ENCODE assay signal across 23 mouse cellular contexts in the genomic region with DNA sequence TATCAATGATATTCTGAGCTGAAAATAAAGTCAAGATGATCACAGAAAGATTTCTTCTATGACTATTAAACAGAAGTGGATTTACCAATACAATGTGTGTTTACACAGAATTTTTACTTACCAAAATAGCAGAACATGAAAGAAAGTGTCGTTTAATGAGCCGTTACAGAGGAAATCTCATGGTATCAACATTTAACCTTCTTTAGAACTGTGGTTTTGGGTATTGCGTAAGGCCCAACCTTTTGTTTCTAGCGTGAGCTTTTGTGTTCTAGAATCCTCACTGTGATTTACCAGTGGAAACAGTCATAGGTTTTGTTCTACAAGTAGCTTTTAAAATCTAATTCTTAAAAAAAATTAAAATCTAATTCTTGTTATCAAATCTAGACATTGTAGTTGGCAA.
DNase-seq lines count a peak whose midpoint lies in the region; ATAC-seq lines count a peak whose summit lies in the region.
"Had no signal": no experiment of that assay in that cellular context is flagged by ENCODE, and none has a peak within 500 bp of the region (broad histone marks: within the 10 kb centered on the region; RNA-seq: fewer than 3 reads in every experiment).

No protein-coding gene starts in this region.

- no peaks in the 10 kb centered on the region for H3K27me3 ChIP-seq in liver, embryonic 12.5 days (replicated peaks)
- H3K27me3 ChIP-seq: embryonic facial prominence, embryonic 13.5 days; embryonic facial prominence, embryonic 15.5 days; forebrain, embryonic 12.5 days had no signal

- H3K9ac ChIP-seq in liver, embryonic 12.5 days: no peak overlapping the region
- H3K9ac ChIP-seq: embryonic facial prominence, embryonic 13.5 days; embryonic facial prominence, embryonic 15.5 days; forebrain, embryonic 12.5 days had no signal

- WGBS in liver, embryonic 12.5 days (ENCODE audit: insufficient replicate concordance): 54% methylated on average over 4 of the region's 4 CpGs

- H3K36me3 ChIP-seq in liver, embryonic 12.5 days: no peaks in the 10 kb centered on the region
- H3K36me3 ChIP-seq: embryonic facial prominence, embryonic 13.5 days; embryonic facial prominence, embryonic 15.5 days; forebrain, embryonic 10.5 days; forebrain, embryonic 12.5 days had no signal

- H3K9me3 ChIP-seq in liver, embryonic 12.5 days (replicated peaks): no peaks in the 10 kb centered on the region
- H3K9me3 ChIP-seq: embryonic facial prominence, embryonic 13.5 days; embryonic facial prominence, embryonic 15.5 days; forebrain, embryonic 10.5 days; forebrain, embryonic 12.5 days had no signal

- H3K4me3 ChIP-seq in liver, embryonic 12.5 days: no peak overlapping the region
- H3K4me3 ChIP-seq: embryonic facial prominence, embryonic 13.5 days; embryonic facial prominence, embryonic 15.5 days; erythroblast, embryonic 14.5 days; forebrain, embryonic 10.5 days; forebrain, embryonic 12.5 days had no signal

- H3K27ac ChIP-seq in liver, embryonic 12.5 days: no peak overlapping the region
- H3K27ac ChIP-seq: embryonic facial prominence, embryonic 13.5 days; embryonic facial prominence, embryonic 15.5 days; forebrain, embryonic 10.5 days; forebrain, embryonic 12.5 days had no signal

- no peak overlapping the region for H3K4me2 ChIP-seq in liver, embryonic 12.5 days
- H3K4me2 ChIP-seq: embryonic facial prominence, embryonic 13.5 days; embryonic facial prominence, embryonic 15.5 days; forebrain, embryonic 12.5 days had no signal

- no peaks in the 10 kb centered on the region for H3K4me1 ChIP-seq in liver, embryonic 12.5 days
- H3K4me1 ChIP-seq: embryonic facial prominence, embryonic 13.5 days; embryonic facial prominence, embryonic 15.5 days; forebrain, embryonic 10.5 days; forebrain, embryonic 12.5 days had no signal

- 0 out of 2 replicates have a peak, but pooled peaks have one; percentile 39 for ATAC-seq in common myeloid progenitor, adult 5-6 weeks (replicated peaks; ENCODE audit: low read depth, poor library complexity, severe bottlenecking)
- ATAC-seq in megakaryocyte progenitor cell, adult 5-6 weeks (replicated peaks; ENCODE audit: poor library complexity): peak; percentile 50
- ATAC-seq in liver, embryonic 12.5 days: no peak
- ATAC-seq: forebrain, embryonic 14.5 days; forebrain, embryonic 16.5 days had no signal

- DNase-seq in Muller cell, postnatal 12 days (ENCODE audit: inconsistent ontology term): peak; percentile 2
- DNase-seq in B cell, adult 2 months: no peak
- no peak for DNase-seq in lung, postnatal 25 days (ENCODE audit: low spot score)
- DNase-seq: adrenal gland, adult 2 months; adrenal gland, postnatal 10 days; adrenal gland, postnatal 25 days; cerebellum, adult 11 months; cerebellum, adult 18-20 months; cerebellum, adult 8-10 months; cerebellum, adult 9-11 months; cerebellum, postnatal 14 days; cerebellum, postnatal 36 days; embryo, embryonic 11 days had no signal
